26 mouse cellular contexts compared by ENCODE assay signal in the genomic region with DNA sequence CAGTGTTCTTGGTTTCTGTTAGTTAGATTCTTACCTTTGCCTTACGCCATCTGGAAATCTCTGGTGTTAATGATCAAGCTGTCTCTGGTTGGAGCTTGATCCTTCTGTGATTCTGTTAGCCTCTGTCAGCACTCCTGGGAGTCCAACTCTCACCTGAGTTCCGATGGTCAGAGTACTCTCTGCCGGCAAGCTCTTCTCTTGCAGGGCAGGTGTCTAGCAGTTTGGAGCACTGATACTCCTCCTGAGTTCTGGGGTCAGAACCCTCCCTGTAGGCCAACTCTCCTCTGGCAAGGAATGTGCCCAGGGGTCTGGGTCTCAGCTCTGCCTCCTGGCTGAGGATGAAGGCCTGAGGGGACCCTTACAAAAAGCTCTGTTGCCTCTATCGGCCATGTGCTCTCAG. TPM values are rescaled to one million over a fixed set of nuclear protein-coding genes. Genes with fewer than 3 reads are reported as not detected.
"Had no signal": no experiment of that assay in that cellular context is flagged by ENCODE, and none has a peak within 500 bp of the region (broad histone marks: within the 10 kb centered on the region; RNA-seq: fewer than 3 reads in every experiment).

No protein-coding gene starts in this region.

RNA-seq across cellular contexts. Expression of gene Mup8, which starts 40.3 kb away (rescaled TPM):
- polyA plus RNA-seq: limb, embryonic 10.5 days; limb, embryonic 11.5 days; limb, embryonic 12.5 days; limb, embryonic 14.5 days; liver, embryonic 11.5 days; liver, embryonic 12.5 days; liver, embryonic 13.5 days; liver, embryonic 14.5 days; liver, embryonic 15.5 days; liver, embryonic 16.5 days; liver, postnatal 0 days; lung, adult 2 months; lung, embryonic 14.5 days; lung, embryonic 15.5 days; lung, embryonic 16.5 days; lung, postnatal 0 days; macrophage; midbrain, embryonic 10.5 days; midbrain, embryonic 11.5 days; midbrain, embryonic 12.5 days; midbrain, embryonic 13.5 days; midbrain, embryonic 14.5 days; midbrain, embryonic 15.5 days; midbrain, embryonic 16.5 days; midbrain, postnatal 0 days; myocyte had no signal
